Mouse (Mus musculus) adrenal gland (tissue): ENCODE results near the gene Sema4g.
"Not testable (repeated sequence)": the region's sequence is repeated elsewhere in the genome, so short reads cannot be mapped to it uniquely, and the experiment has no call there.

Experiments
- intact Hi-C: fragments of 180-260 bp; cut with DNase I; formaldehyde crosslinking; loops from one replicate; pipeline ENCODE4 v1.15.1; 2025

The Sema4g gene

DNA sequence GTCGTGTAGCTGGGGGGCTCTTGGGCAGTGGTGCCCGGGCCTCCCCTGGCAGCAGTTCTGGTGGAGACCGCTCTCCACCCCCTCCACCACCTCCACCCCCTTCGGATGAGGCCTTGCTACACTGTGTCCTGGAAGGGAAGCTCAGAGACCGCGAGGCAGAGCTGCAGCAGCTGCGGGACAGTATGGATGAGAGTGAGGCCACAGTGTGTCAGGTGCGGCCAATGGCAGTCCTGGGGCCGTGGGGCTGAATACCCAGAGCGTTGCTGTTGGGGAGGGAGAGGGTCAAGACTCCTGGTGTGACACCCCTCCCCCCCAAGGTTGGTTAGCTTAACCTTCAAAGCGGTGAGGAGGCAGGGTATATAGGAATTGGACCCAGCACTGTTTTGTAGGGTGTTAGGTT lies 35.1 kb downstream of the Sema4g start:
- intact Hi-C loops, result no loop called here

- intact Hi-C loops, result no loop called here
Observed at GRCm38 (mm10) chr19:45024775-45025174, 35.9 kb downstream of the Sema4g start.

DNA sequence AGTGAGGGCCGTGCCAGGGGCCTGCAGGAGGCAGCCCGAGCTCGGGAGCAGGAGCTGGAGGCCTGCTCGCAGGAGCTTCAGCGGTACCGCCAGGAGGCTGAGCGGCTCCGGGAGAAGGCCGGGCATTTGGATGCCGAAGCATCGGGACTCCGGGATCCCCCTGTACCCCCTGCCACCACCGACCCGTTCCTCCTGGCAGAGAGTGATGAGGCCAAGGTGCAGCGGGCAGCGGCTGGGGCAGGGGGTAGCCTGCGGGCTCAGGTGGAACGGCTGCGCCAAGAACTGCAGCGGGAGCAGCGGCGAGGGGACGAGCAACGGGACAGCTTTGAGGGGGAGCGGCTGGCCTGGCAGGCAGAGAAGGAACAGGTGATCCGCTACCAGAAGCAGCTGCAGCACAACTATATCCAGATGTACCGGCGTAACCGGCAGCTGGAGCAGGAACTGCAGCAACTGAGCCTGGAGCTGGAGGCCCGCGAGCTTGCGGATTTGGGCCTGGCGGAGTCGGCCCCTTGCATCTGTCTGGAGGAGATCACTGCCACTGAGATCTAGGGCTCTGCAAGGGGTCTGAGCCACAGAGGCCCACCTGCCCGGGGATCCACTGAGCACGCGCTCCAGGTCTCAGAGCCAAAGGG lies 37.2 kb downstream of the Sema4g start:
- intact Hi-C loops, result no loop called here

GRCm38 (mm10) chr19:45026958-45027670 lies 38.2 kb downstream of the Sema4g start:
- intact Hi-C loops, result no loop called here

DNA sequence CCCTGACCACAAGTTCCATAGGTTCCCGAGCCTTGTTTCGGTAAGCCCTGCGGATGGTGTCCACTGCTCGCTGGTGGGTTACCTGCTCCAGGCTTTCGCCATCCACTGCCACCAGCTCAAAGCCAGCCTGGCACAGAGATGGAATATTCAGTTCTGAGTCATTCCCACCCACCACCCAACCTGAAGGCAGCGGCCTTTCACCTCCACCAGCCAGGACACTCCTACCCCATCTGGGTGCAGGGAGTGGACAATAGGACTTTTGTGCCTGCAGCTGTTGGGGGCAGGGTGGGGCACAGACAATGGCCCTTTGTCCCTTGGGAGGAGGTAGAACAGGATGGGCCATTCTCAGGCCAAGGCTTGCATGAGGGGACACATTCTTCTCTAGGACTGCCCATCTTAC lies 38.9 kb downstream of the Sema4g start:
- intact Hi-C loops, result no loop called here

DNA sequence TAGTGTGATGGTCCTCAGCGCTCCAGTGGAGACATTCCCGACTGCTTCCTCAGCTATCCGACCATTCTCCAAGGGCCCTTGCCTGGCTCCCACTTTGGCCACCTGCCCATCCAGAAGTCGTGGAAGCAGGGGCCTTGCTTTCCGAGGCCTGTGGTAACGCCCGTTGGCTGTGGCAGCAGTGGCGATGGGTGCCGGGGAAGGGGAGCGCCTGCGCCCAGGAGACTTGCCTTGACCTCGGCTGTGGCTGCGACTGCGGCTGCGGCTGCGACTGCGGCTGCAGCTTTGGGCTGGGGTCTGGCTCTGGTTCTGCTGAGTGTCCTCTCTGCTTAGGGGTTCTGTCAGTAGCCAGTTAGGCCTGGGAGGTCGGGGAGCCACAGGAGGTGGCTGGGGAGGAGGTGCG lies 39.8 kb downstream of the Sema4g start:
- intact Hi-C loops, result no loop called here

DNA sequence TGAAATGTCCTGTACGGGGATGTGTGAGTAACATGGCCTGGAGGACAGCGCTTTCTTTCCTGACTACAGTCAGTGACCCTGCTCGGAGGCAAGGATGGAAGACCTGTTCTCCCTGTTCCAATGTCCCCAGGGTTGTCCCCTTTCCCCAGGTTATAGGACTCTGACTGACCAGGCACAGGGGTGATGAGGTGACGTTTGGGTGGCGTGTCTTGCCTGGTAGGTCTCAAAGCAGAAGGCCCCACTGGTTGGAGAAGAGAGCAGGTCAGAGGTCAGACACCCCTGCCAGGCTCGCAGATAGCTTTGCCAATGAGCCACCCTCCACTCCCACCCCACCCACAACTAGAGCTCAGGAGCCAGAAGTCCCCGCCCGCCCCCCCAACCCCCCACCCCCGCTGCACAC lies 40.7 kb downstream of the Sema4g start:
- intact Hi-C loops, result no loop called here

- intact Hi-C loops, result loop anchor here (2.0 kb wide), 1 partner anchor 17 kb away; no protein-coding TSS in a partner anchor
Observed at GRCm38 (mm10) chr19:45030111-45030510, 41.2 kb downstream of the Sema4g start.

- intact Hi-C loops, result loop anchor here (2.0 kb wide), 1 partner anchor 18 kb away; no protein-coding TSS in a partner anchor
Observed at GRCm38 (mm10) chr19:45030746-45031693, 42.1 kb downstream of the Sema4g start.

GRCm38 (mm10) chr19:45031780-45032179 lies 42.9 kb downstream of the Sema4g start:
- intact Hi-C loops, result loop anchor here (2.0 kb wide), 1 partner anchor 19 kb away; no protein-coding TSS in a partner anchor

GRCm38 (mm10) chr19:45032570-45033332 lies 43.9 kb downstream of the Sema4g start:
- intact Hi-C loops, result no loop called here

DNA sequence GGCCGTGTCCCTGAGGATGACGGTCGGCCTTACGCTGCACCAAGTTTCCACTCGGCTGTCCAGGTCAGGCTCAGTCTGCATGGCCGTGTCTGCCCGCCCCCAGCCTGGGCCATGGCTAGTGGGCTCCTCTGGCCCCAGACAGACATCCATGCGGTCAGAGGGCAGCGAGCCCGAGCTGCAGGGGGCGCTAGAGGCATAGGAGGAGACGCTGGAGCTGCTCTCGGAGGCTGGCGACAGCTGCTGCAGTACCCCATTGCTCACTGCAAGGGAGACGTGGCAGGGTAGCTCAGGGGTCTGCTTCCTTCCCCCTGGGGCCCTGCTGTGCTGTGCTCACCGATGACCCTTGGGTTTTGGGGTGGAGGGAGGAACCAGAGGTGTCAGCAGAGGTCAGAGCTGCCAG lies 48.0 kb downstream of the Sema4g start:
- intact Hi-C loops, result no loop called here

DNA sequence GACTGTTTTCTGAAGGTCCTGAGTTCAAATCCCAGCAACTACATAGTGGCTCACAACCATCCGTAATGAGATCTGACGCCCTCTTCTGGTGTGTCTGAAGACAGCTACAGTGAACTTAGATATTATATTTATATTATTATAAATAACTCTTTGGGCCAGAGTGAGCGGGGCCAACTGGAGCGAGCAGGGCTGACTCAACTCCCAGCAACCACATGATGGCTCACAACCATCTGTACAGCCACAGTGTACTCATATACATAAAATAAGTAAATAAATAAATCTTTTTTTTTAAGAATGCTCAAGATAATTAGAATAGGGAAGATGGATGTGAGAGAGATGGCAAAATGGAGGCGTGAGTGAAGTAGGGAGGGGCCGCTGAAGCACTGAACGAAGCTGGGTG lies 49.3 kb downstream of the Sema4g start:
- intact Hi-C loops, result not testable (repeated sequence)

DNA sequence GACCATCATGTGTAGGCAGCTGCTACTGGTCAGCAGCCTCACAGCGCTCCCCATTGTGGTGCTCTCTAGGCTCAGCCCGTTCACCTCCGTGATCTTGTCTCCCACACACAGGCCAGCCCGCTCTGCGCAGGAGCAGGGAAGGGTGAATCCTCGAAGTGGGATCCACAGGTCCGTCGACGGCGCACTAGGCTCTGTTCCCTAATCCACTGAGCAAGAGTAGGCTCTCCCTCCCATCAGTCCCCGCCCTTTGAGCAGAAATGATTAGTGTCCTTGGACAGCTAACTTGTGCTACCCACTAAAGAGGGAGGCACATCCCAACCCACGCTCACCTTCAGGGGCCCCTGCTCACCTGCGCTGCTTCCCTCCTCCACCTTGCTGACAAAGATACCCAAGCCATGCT lies 51.3 kb downstream of the Sema4g start:
- intact Hi-C loops, result loop anchor here (5.0 kb wide), 1 partner anchor 38 kb away; no protein-coding TSS in a partner anchor

- intact Hi-C loops, result loop anchor here (5.0 kb wide), 1 partner anchor 42 kb away; no protein-coding TSS in a partner anchor
Observed at GRCm38 (mm10) chr19:45044389-45044927, 55.6 kb downstream of the Sema4g start.

- intact Hi-C loops, result no loop called here
Observed at GRCm38 (mm10) chr19:45045236-45045635, 56.3 kb downstream of the Sema4g start.

GRCm38 (mm10) chr19:45045651-45046050 lies 56.8 kb downstream of the Sema4g start, which contains the start of gene Pdzd7:
TSS of gene Pdzd7 (minus strand) at chr19:45045717.
- intact Hi-C loops, result no loop called here

DNA sequence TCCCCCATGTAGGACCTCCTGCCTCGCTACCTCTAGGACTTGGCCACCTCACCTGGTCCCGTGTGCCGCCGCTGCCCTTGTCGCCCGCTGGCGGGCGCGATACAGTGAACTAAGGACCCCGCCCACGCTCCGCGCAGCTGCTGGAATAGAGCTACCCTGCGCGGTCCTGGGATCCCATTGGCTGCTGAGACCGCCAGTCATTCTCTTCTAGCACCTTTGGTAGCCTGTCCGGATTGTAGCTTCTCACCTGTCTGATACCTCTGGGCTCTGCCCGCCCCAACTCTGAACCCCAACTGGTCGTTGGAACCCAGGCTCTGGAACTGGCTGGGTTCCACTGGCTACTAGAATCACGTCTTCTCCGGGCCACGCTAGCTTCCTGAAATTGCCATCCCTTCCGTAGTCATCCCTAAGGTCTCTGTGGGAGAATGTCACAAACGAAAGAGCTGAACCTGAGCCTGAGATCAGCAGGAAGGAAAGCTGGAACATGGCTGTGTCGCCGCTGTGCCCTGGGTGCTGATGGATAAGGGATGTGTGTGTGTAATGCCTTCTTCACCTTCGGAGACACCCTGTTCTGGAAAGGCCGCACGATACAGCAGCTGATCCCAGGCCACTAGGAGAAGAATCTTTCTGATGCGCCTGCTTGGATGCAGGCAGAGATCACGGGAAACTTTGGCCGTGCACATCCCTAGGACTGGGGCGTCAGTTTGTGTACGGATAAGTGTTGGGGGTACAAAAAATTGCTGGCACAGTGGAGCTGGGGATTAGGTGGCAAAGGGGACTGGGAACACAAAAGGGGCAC lies 57.8 kb downstream of the Sema4g start:
- intact Hi-C loops, result no loop called here

- intact Hi-C loops, result no loop called here
Observed at GRCm38 (mm10) chr19:45047417-45047934, 58.6 kb downstream of the Sema4g start, which contains the start of gene Sfxn3. TSS of gene Sfxn3 (plus strand) at chr19:45047503.
